Mouse (Mus musculus): ENCODE data around the gene Gltpd2.

Gltpd2 gene

DNA sequence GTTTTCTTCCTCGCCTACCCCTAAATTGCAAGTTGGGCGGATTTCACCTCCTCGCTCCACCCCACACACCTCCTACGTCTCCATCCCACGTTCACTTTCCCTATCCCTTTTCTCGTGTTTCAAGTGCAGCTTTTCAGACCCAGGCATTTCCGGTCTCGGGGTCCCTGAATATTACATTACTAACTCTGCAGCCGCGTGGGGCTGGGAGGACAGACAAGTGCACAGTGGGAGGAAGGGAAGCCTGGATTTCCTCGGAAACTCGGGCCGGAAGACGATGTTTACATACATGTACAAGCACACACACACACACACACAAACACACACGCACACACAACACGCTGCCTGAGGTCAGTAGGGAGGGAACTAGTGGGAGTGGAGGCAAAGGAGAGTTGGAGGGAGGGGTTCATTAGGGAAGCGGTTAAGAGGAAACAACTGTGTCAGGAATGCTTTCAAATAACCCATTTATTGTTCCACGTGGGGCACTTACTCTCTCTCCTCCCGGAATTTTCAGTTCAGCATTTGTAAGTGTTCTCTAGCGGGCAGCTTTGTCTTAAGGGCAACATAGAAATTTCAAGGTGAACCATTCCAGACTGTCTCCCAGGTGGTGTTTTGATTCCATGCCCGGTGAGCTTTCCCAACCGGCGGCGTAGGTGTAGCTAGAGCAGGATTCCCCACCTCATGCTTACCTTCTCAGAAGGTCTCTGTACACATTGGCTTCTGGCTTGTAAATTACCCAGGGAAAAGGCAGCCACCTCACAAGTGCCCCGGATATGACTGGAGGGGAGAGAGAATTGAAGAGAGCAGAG lies 44.7 kb downstream of the Gltpd2 start:
- DNase-seq (ENCODE audit: low read depth, low spot score), result no peak

DNA sequence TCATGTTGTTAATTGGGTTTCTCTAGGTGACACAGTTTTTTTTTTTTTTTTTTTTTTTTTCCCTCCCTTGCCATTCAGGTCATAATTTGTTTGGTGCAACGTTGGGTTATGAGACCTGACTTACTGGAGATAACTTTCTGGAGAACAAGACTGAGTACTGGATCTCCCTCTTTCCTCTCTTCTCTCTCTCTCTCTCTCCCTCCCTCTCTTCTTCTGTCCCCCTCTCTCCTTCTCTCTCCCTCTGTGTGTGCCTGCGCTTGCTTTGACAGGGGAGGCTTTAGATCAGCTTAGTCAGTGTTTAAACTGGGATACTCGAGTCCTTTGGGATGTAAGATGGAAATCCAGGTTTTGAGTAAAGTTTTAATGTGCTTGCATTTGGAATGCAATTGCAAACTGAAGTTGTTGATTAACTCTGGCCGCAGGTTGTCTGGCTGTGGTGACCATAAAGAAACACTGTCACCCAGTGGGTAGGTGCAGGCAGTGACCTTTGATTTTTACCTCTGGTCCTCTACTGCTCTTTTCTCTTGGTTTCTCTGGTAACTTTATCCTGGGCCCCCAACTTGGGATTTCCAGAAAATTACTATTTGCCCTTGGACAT lies 45.4 kb downstream of the Gltpd2 start:
- DNase-seq (ENCODE audit: low read depth, low spot score), result no peak

DNA sequence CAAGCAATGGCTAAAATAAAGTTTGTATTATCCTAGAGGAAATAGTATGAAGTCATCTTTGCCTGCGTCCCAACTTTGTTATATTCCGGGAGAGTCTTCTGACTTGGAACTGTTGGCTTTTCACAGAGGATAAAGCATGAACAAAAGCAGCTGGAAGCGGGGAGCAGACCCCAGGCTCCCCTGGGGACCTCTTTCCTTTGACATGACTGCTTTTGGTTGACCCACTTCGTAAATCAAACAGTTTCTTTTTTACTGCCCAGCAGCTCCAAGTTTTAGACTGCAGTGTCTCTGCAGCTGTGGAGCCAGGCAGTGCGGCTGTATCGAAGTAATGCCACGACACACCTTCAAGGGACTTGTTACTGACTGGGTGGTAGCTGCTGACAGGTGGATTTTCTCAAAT lies 47.6 kb downstream of the Gltpd2 start:
- DNase-seq (ENCODE audit: low read depth, low spot score), result no peak

Measured in WW6 (cell line).